Comparison of ENCODE assay signal across 8 mouse cellular contexts in genomic region chr7:45161612-45162473, GRCm38 (mm10). TPM values are rescaled to one million over a fixed set of nuclear protein-coding genes. Genes with fewer than 3 reads are reported as not detected.
DNase-seq lines count a peak whose midpoint lies in the region; ATAC-seq and TF ChIP-seq lines count a peak whose summit lies in the region.

No protein-coding gene starts in this region.

- DNase-seq in G1E (ENCODE audit: low spot score): peak; percentile 85
- peak; percentile 99 for DNase-seq in cerebellum, adult 11-12 months
- DNase-seq in heart, postnatal 25 days (ENCODE audit: low spot score): peak; percentile 75
- DNase-seq in layer of hippocampus, adult 11-12 months (ENCODE audit: low spot score): peak; percentile 92
- peak; percentile 88 for DNase-seq in liver, postnatal 0 days
- peak; percentile 97 for DNase-seq in testis, postnatal 10 days (ENCODE audit: low spot score)

- TF ChIP-seq EP300 in liver, postnatal 0 days (IDR thresholded peaks at IDR 0.05; ENCODE audit: low read depth): no peak

- H3K4me2 ChIP-seq in forebrain, embryonic 15.5 days (replicated peaks): peak overlapping the region; percentile 44
- H3K4me2 ChIP-seq in liver, postnatal 0 days (ENCODE audit: low read depth, low read length): peak overlapping the region; percentile 79
- peak overlapping the region; percentile 84 for H3K4me2 ChIP-seq in neural tube, embryonic 15.5 days

- H3K4me1 ChIP-seq in G1E (ENCODE audit: insufficient read depth, low read depth, low read length): peaks cover 33% of the 10 kb centered on the region
- peaks cover 29% of the 10 kb centered on the region for H3K4me1 ChIP-seq in forebrain, embryonic 15.5 days
- peaks cover 15% of the 10 kb centered on the region for H3K4me1 ChIP-seq in liver, postnatal 0 days (ENCODE audit: insufficient read depth)
- H3K4me1 ChIP-seq in neural tube, embryonic 15.5 days: peaks cover 19% of the 10 kb centered on the region

- intact Hi-C loops in heart, postnatal 25 days (cut with DNase I): loop anchor here (1.0 to 5.0 kb wide), 2 partner anchors 36 to 135 kb away; no protein-coding TSS in a partner anchor

- H3K36me3 ChIP-seq in G1E (replicated peaks): peaks cover 43% of the 10 kb centered on the region
- 0 out of 2 replicates have a peak, but pooled peaks cover 2% of the 10 kb centered on the region for H3K36me3 ChIP-seq in forebrain, embryonic 15.5 days
- peaks cover 2% of the 10 kb centered on the region; the same call in 1 of the 2 replicates for H3K36me3 ChIP-seq in liver, postnatal 0 days (replicated peaks; ENCODE audit: insufficient read depth, low read length)
- peaks cover 34% of the 10 kb centered on the region for H3K36me3 ChIP-seq in neural tube, embryonic 15.5 days

- H3K9ac ChIP-seq in forebrain, embryonic 15.5 days (replicated peaks): no peak overlapping the region; the same call in 1 of the 2 replicates
- H3K9ac ChIP-seq in liver, postnatal 0 days (replicated peaks): no peak overlapping the region; the same call in none of the 2 replicates
- peak overlapping the region; percentile 43 for H3K9ac ChIP-seq in neural tube, embryonic 15.5 days (replicated peaks)

- H3K9me3 ChIP-seq in G1E (replicated peaks): no peaks in the 10 kb centered on the region
- no peaks in the 10 kb centered on the region for H3K9me3 ChIP-seq in forebrain, embryonic 15.5 days
- H3K9me3 ChIP-seq in liver, postnatal 0 days (ENCODE audit: low read length): no peaks in the 10 kb centered on the region
- H3K9me3 ChIP-seq in neural tube, embryonic 15.5 days (replicated peaks): no peaks in the 10 kb centered on the region

- 4% methylated on average over 35 of the region's 35 CpGs for WGBS in forebrain, embryonic 15.5 days
- WGBS in liver, postnatal 0 days (ENCODE audit: insufficient replicate concordance): 5% methylated on average over 35 of the region's 35 CpGs
- WGBS in neural tube, embryonic 15.5 days: 4% methylated on average over 35 of the region's 35 CpGs

- peak overlapping the region; percentile 26 for H3K27ac ChIP-seq in forebrain, embryonic 15.5 days (replicated peaks)
- no peak overlapping the region for H3K27ac ChIP-seq in liver, postnatal 0 days (ENCODE audit: low read depth)
- peak overlapping the region; percentile 65 for H3K27ac ChIP-seq in neural tube, embryonic 15.5 days (replicated peaks)

- H3K4me3 ChIP-seq in G1E (ENCODE audit: low read depth, low read length): peak overlapping the region; percentile 70
- peak overlapping the region; percentile 32 for H3K4me3 ChIP-seq in forebrain, embryonic 15.5 days
- peak overlapping the region; percentile 40 for H3K4me3 ChIP-seq in liver, postnatal 0 days (ENCODE audit: low read depth, low read length)
- H3K4me3 ChIP-seq in neural tube, embryonic 15.5 days (replicated peaks): peak overlapping the region; percentile 46

- TF ChIP-seq CTCF in G1E (IDR thresholded peaks at IDR 0.05; ENCODE audit: low read depth, low read length): peak; percentile 78
- TF ChIP-seq CTCF in liver, postnatal 0 days (IDR thresholded peaks at IDR 0.05; ENCODE audit: low read depth): peak; percentile 93

- peaks cover 43% of the 10 kb centered on the region for H3K27me3 ChIP-seq in G1E (ENCODE audit: insufficient read depth, low read length)
- peaks cover 37% of the 10 kb centered on the region for H3K27me3 ChIP-seq in forebrain, embryonic 15.5 days
- peaks cover 46% of the 10 kb centered on the region for H3K27me3 ChIP-seq in liver, postnatal 0 days (ENCODE audit: insufficient read depth, low read length)
- peaks cover 45% of the 10 kb centered on the region for H3K27me3 ChIP-seq in neural tube, embryonic 15.5 days (replicated peaks)

- 0 out of 2 replicates have a peak, but pooled peaks have one; percentile 40 for ATAC-seq in G1E (ENCODE audit: extremely low read depth, insufficient number of reproducible peaks, low FRiP score, poor library complexity, severe bottlenecking)
- peak; percentile 89 for ATAC-seq in forebrain, embryonic 15.5 days (replicated peaks)
- peak; percentile 86 for ATAC-seq in liver, postnatal 0 days
- ATAC-seq in neural tube, embryonic 15.5 days (ENCODE audit: low FRiP score): peak; percentile 93

RNA-seq across cellular contexts. Expression of gene Slc17a7, which starts 1.9 kb away (rescaled TPM):
- total RNA-seq in G1E (2014; fragmentation: Nextera tagmentation): not detected in 2 replicates
- 0.06 and 0.11 TPM in 2 replicates for total RNA-seq in G1E (2017)
- polyA plus RNA-seq in G1E (2012): 0.02 and 0.08 TPM in 2 replicates
- 20.1 and 24.0 TPM in 2 replicates for polyA plus RNA-seq in forebrain, embryonic 15.5 days (2015; fragmentation: Nextera tagmentation; extraction: Ambion mirVana)
- 10 to 100 TPM; 18.1 to 18.7 TPM for total RNA-seq in heart, postnatal 25 days (2021)
- not detected in 2 replicates for polyA plus RNA-seq in liver, postnatal 0 days (2015; fragmentation: Nextera tagmentation; extraction: Ambion mirVana)
- 0.37 and 0.55 TPM in 2 replicates for polyA plus RNA-seq in neural tube, embryonic 15.5 days (2015; fragmentation: Nextera tagmentation; extraction: Ambion mirVana)

RNA-seq across cellular contexts. Expression of gene Aldh16a1, which starts 7.5 kb away (rescaled TPM):
- total RNA-seq in G1E (2014; fragmentation: Nextera tagmentation) (19.6 and 26.3 TPM in 2 replicates), G1E (2017) (33.8 and 34.7 TPM in 2 replicates)
- 110 and 133 TPM in 2 replicates for polyA plus RNA-seq in G1E (2012)
- polyA plus RNA-seq in forebrain, embryonic 15.5 days (2015; fragmentation: Nextera tagmentation; extraction: Ambion mirVana): 25.6 and 30.8 TPM in 2 replicates
- 10 to 100 TPM; 23.5 to 37.6 TPM for total RNA-seq in heart, postnatal 25 days (2021)
- 26.8 and 29.6 TPM in 2 replicates for polyA plus RNA-seq in liver, postnatal 0 days (2015; fragmentation: Nextera tagmentation; extraction: Ambion mirVana)
- 19.5 and 26.8 TPM in 2 replicates for polyA plus RNA-seq in neural tube, embryonic 15.5 days (2015; fragmentation: Nextera tagmentation; extraction: Ambion mirVana)

RNA-seq across cellular contexts. Expression of gene Pih1d1, which starts 7.7 kb away (rescaled TPM):
- total RNA-seq in G1E (2014; fragmentation: Nextera tagmentation) (82.8 and 124 TPM in 2 replicates), G1E (2017) (60.9 and 68.4 TPM in 2 replicates)
- 46.4 TPM in 2 replicates for polyA plus RNA-seq in G1E (2012)
- polyA plus RNA-seq in forebrain, embryonic 15.5 days (2015; fragmentation: Nextera tagmentation; extraction: Ambion mirVana): 96.0 and 96.9 TPM in 2 replicates
- 10 to 100 TPM; 29.7 to 30.9 TPM for total RNA-seq in heart, postnatal 25 days (2021)
- polyA plus RNA-seq in liver, postnatal 0 days (2015; fragmentation: Nextera tagmentation; extraction: Ambion mirVana): 37.6 and 37.8 TPM in 2 replicates
- 81.7 and 82.9 TPM in 2 replicates for polyA plus RNA-seq in neural tube, embryonic 15.5 days (2015; fragmentation: Nextera tagmentation; extraction: Ambion mirVana)

RNA-seq across cellular contexts. Expression of gene Gfy, which starts 17.5 kb away (rescaled TPM):
- not detected in 2 replicates for total RNA-seq in G1E (2014; fragmentation: Nextera tagmentation)
- 0.05 and 0.06 TPM in 2 replicates for total RNA-seq in G1E (2017)
- polyA plus RNA-seq in G1E (2012): not detected in 2 replicates
- not detected in 2 replicates for polyA plus RNA-seq in forebrain, embryonic 15.5 days (2015; fragmentation: Nextera tagmentation; extraction: Ambion mirVana)
- not detected for total RNA-seq in heart, postnatal 25 days (2021)
- not detected in 2 replicates for polyA plus RNA-seq in liver, postnatal 0 days (2015; fragmentation: Nextera tagmentation; extraction: Ambion mirVana)
- not detected in 2 replicates for polyA plus RNA-seq in neural tube, embryonic 15.5 days (2015; fragmentation: Nextera tagmentation; extraction: Ambion mirVana)

RNA-seq across cellular contexts. Expression of gene Pth2, which starts 19.0 kb away (rescaled TPM):
- total RNA-seq in G1E (2014; fragmentation: Nextera tagmentation) (not detected in 2 replicates), G1E (2017) (not detected in 2 replicates)
- polyA plus RNA-seq in G1E (2012): not detected in 2 replicates
- polyA plus RNA-seq in forebrain, embryonic 15.5 days (2015; fragmentation: Nextera tagmentation; extraction: Ambion mirVana): not detected in 2 replicates
- not detected for total RNA-seq in heart, postnatal 25 days (2021)
- polyA plus RNA-seq in liver, postnatal 0 days (2015; fragmentation: Nextera tagmentation; extraction: Ambion mirVana): not detected in 2 replicates
- polyA plus RNA-seq in neural tube, embryonic 15.5 days (2015; fragmentation: Nextera tagmentation; extraction: Ambion mirVana): not detected in 2 replicates

Comparison
In these comparisons a context has a peak if more than half of its experiments do, and no peak if none do; other contexts are left out.
1. ATAC-seq: peak in every context shown above with its lines; median percentile 93 in neural tube, embryonic 15.5 days; 89 in forebrain, embryonic 15.5 days; 86 in liver, postnatal 0 days; 40 in G1E.
2. RNA of gene Slc17a7, which starts 1.9 kb away (polyA plus RNA-seq): 20.1 to 24.0 TPM in forebrain, embryonic 15.5 days; 0.37 to 0.55 TPM in neural tube, embryonic 15.5 days, 0.02 to 0.08 TPM in G1E and not detected in liver, postnatal 0 days; every median in the first group is over 10 times any median in the second.
3. Peak in every context shown above with its lines, with median percentiles within 50 percentile points of each other: DNase-seq, H3K4me3 ChIP-seq and H3K4me2 ChIP-seq.